Mouse (Mus musculus) limb, embryonic 11.5 days (tissue): ENCODE results near the gene E2f4. TPM values are rescaled to one million over a fixed set of nuclear protein-coding genes. Genes with fewer than 3 reads are reported as not detected.

ENCODE experiments used
- ATAC-seq: fragments of 200-750 bp; cut with Nextera tagmentation; 2 replicates; pipeline ENCODE4 v1.8.0; 2017; ENCODE audit warnings: low read depth; ENCODE audit not compliant: insufficient number of reproducible peaks, low FRiP score, low TSS enrichment
- DNase-seq: peaks from one replicate; pipeline ENCODE4 v3.0.0-alpha.2; 2015; ENCODE audit warnings: low spot score
- H3K27ac ChIP-seq: fragments of 300-500 bp; sonication (generic); replicated peaks from 2 replicates; pipeline ENCODE4 v1.5.1; 2014; ENCODE audit warnings: low read depth, mild to moderate bottlenecking, low read length
- H3K27me3 ChIP-seq: fragments of 300-500 bp; sonication (generic); 2 replicates; pipeline ENCODE4 v1.6.1; 2014; ENCODE audit warnings: mild to moderate bottlenecking, low read length, mixed read lengths; ENCODE audit not compliant: control insufficient read depth, insufficient read depth
- H3K36me3 ChIP-seq: fragments of 300-500 bp; sonication (generic); 2 replicates; pipeline ENCODE4 v1.6.1; 2014; ENCODE audit warnings: mild to moderate bottlenecking, low read length, moderate library complexity, mixed read lengths; ENCODE audit not compliant: control insufficient read depth, insufficient read depth
- H3K4me1 ChIP-seq: fragments of 300-500 bp; sonication (generic); 2 replicates; pipeline ENCODE4 v1.6.1; 2014; ENCODE audit warnings: low read length, mixed read lengths; ENCODE audit not compliant: control insufficient read depth, insufficient read depth
- H3K4me2 ChIP-seq: fragments of 300-500 bp; sonication (generic); 2 replicates; pipeline ENCODE4 v1.6.1; 2014; ENCODE audit warnings: low read depth, mild to moderate bottlenecking, moderate library complexity; ENCODE audit not compliant: severe bottlenecking
- H3K4me3 ChIP-seq: fragments of 300-500 bp; sonication (generic); 2 replicates; pipeline ENCODE4 v1.5.1; 2014; ENCODE audit warnings: low read depth, low read length
- H3K9ac ChIP-seq: fragments of 300-500 bp; sonication (generic); 2 replicates; pipeline ENCODE4 v1.6.1; 2014; ENCODE audit warnings: mild to moderate bottlenecking, low read length
- H3K9me3 ChIP-seq: fragments of 300-500 bp; sonication (generic); 2 replicates; pipeline ENCODE4 v1.6.1; 2016; ENCODE audit warnings: low read length; ENCODE audit not compliant: control insufficient read depth
- WGBS: fragments of 180-500 bp; shearing (Covaris S2); extraction: QIAGEN DNeasy Blood & Tissue Kit; methylation state at CpG from one replicate; pipeline ENCODE4 v1.1.7; 2014; 5-methylcytosine and 5-hydroxymethylcytosine counted together
- microRNA counts: library from miRNA; unstranded; fragments of <30 nt; microRNA quantifications from one replicate; lab custom pipeline; 2016
- microRNA-seq: library from miRNA; unstranded; fragments of <30 nt; microRNA quantifications from one replicate; pipeline ENCODE4, GENCODE M21; 2016
- polyA plus RNA-seq: library from polyadenylated mRNA; unstranded; fragments of >200 nt; fragmentation: Nextera tagmentation; extraction: Ambion mirVana; gene quantifications from 2 replicates; pipeline ENCODE4 v1.2.1, GENCODE M21; 2014

Gene E2f4
- polyA plus RNA-seq, 1 experiment from 2014 or later, result 132 TPM

GRCm38 (mm10) chr8:105350186-105350585, 52.7 kb downstream of the E2f4 start:
- H3K9me3 ChIP-seq, result no peaks in the 10 kb centered on the region
- no peak for DNase-seq
- peak overlapping the region; percentile 98 for H3K4me2 ChIP-seq
- no peak for ATAC-seq
- no peak overlapping the region for H3K27ac ChIP-seq
- WGBS, result 42% methylated on average over 7 of the region's 7 CpGs
- no peaks in the 10 kb centered on the region for H3K27me3 ChIP-seq
- H3K4me1 ChIP-seq, result peaks cover 22% of the 10 kb centered on the region
- no peak overlapping the region for H3K4me3 ChIP-seq
- no peaks in the 10 kb centered on the region for H3K36me3 ChIP-seq
- no peak overlapping the region for H3K9ac ChIP-seq

- no peak overlapping the region for H3K4me3 ChIP-seq
- 77% methylated on average over 8 of the region's 8 CpGs for WGBS
- DNase-seq, result no peak
- H3K4me2 ChIP-seq, result no peak overlapping the region
- no peaks in the 10 kb centered on the region for H3K27me3 ChIP-seq
- no peaks in the 10 kb centered on the region for H3K9me3 ChIP-seq
- no peak for ATAC-seq
- H3K36me3 ChIP-seq, result peaks cover 3% of the 10 kb centered on the region; the same call in 1 of the 2 replicates
- peaks cover 15% of the 10 kb centered on the region for H3K4me1 ChIP-seq
- no peak overlapping the region for H3K27ac ChIP-seq
- no peak overlapping the region for H3K9ac ChIP-seq
Measured at GRCm38 (mm10) chr8:105353583-105354135, 56.2 kb downstream of the E2f4 start.

GRCm38 (mm10) chr8:105354549-105354948, 57.1 kb downstream of the E2f4 start:
- Histone ChIP-seq H3K9me3 (no peaks in the 10 kb centered on the region), H3K4me3 (no peak overlapping the region), H3K27me3 (no peaks in the 10 kb centered on the region), H3K4me1 (peaks cover 15% of the 10 kb centered on the region), H3K36me3 (peaks cover 3% of the 10 kb centered on the region; the same call in 1 of the 2 replicates), H3K27ac (no peak overlapping the region), H3K4me2 (no peak overlapping the region), H3K9ac (no peak overlapping the region)
- 80% methylated on average over 4 of the region's 4 CpGs for WGBS
- ATAC-seq (no peak), DNase-seq (no peak)

MicroRNA genes within 50 kb of the gene (microRNA counts, 519-probe panel; counts per million panel counts)
- 2,764 counts per million, percentile 29 among the panel's probes with 10 or more counts for microRNA mmu-miR-328 (lab: Ali Mortazavi, UCI)

Small RNAs within 50 kb of the gene (microRNA-seq; reads per million reads assigned to microRNA genes)
- gene Gm27320 (not detected), gene Mir328 (157 reads per million, percentile 55 among the genes with 10 or more reads in this experiment)

Other genes with a start within 250 kb of the E2f4 start
- not detected in 2 replicates for gene Ces3a, start 249.1 kb upstream of the E2f4 start, polyA plus RNA-seq
- gene Ces3b, start 213.9 kb upstream of the E2f4 start, polyA plus RNA-seq, result not detected in 2 replicates
- gene Ces4a, start 165.9 kb upstream of the E2f4 start, polyA plus RNA-seq, result not detected in 2 replicates
- gene Cbfb, start 127.0 kb upstream of the E2f4 start, polyA plus RNA-seq, result 105 TPM in 2 replicates
- 29.9 and 32.5 TPM in 2 replicates for gene D230025D16Rik, start 72.5 kb upstream of the E2f4 start, polyA plus RNA-seq
- gene B3gnt9, start 42.5 kb upstream of the E2f4 start, polyA plus RNA-seq, result 2.4 and 3.4 TPM in 2 replicates
- 11.1 and 13.6 TPM in 2 replicates for gene Tradd, start 33.1 kb upstream of the E2f4 start, polyA plus RNA-seq
- gene Fbxl8, start 33.0 kb upstream of the E2f4 start, polyA plus RNA-seq, result 1.2 and 1.3 TPM in 2 replicates
- not detected in 2 replicates for gene Hsf4, start 27.9 kb upstream of the E2f4 start, polyA plus RNA-seq
- 1.0 and 1.2 TPM in 2 replicates for gene Nol3, start 21.5 kb upstream of the E2f4 start, polyA plus RNA-seq
- 17.5 and 17.9 TPM in 2 replicates for gene 4931428F04Rik, start 7.8 kb upstream of the E2f4 start, polyA plus RNA-seq
- 6.6 and 8.6 TPM in 2 replicates for gene Exoc3l, start 1.6 kb upstream of the E2f4 start, polyA plus RNA-seq
- gene Elmo3, start 7.9 kb downstream of the E2f4 start, polyA plus RNA-seq, result 2.6 and 3.7 TPM in 2 replicates
- 0.64 and 0.92 TPM in 2 replicates for gene Lrrc29, start 28.6 kb downstream of the E2f4 start, polyA plus RNA-seq
- gene Tmem208, start 28.7 kb downstream of the E2f4 start, polyA plus RNA-seq, result 87.5 and 99.0 TPM in 2 replicates
- gene Fhod1, start 50.3 kb downstream of the E2f4 start, polyA plus RNA-seq, result 3.4 and 3.7 TPM in 2 replicates
- gene Slc9a5, start 51.2 kb downstream of the E2f4 start, polyA plus RNA-seq, result 6.4 and 8.3 TPM in 2 replicates
- 0.84 and 0.92 TPM in 2 replicates for gene Plekhg4, start 75.6 kb downstream of the E2f4 start, polyA plus RNA-seq
- not detected in 2 replicates for gene Kctd19, start 115.8 kb downstream of the E2f4 start, polyA plus RNA-seq
- gene Lrrc36, start 115.9 kb downstream of the E2f4 start, polyA plus RNA-seq, result 0.26 TPM in 1 of 2 replicates, not detected in the other
- gene Tppp3, start 173.9 kb downstream of the E2f4 start, polyA plus RNA-seq, result 15.0 and 17.8 TPM in 2 replicates
- 19.6 and 24.0 TPM in 2 replicates for gene Zdhhc1, start 199.2 kb downstream of the E2f4 start, polyA plus RNA-seq
- gene Hsd11b2, start 221.1 kb downstream of the E2f4 start, polyA plus RNA-seq, result 64.2 and 71.0 TPM in 2 replicates